Mouse (Mus musculus) brain, adult 2 months (tissue): Measurements from ENCODE around the gene Sfxn2.

ENCODE experiments used
- DNase-seq: peaks from one replicate; pipeline ENCODE4 v3.0.0; 2011; ENCODE audit warnings: low read depth, low spot score

Sfxn2 gene

DNA sequence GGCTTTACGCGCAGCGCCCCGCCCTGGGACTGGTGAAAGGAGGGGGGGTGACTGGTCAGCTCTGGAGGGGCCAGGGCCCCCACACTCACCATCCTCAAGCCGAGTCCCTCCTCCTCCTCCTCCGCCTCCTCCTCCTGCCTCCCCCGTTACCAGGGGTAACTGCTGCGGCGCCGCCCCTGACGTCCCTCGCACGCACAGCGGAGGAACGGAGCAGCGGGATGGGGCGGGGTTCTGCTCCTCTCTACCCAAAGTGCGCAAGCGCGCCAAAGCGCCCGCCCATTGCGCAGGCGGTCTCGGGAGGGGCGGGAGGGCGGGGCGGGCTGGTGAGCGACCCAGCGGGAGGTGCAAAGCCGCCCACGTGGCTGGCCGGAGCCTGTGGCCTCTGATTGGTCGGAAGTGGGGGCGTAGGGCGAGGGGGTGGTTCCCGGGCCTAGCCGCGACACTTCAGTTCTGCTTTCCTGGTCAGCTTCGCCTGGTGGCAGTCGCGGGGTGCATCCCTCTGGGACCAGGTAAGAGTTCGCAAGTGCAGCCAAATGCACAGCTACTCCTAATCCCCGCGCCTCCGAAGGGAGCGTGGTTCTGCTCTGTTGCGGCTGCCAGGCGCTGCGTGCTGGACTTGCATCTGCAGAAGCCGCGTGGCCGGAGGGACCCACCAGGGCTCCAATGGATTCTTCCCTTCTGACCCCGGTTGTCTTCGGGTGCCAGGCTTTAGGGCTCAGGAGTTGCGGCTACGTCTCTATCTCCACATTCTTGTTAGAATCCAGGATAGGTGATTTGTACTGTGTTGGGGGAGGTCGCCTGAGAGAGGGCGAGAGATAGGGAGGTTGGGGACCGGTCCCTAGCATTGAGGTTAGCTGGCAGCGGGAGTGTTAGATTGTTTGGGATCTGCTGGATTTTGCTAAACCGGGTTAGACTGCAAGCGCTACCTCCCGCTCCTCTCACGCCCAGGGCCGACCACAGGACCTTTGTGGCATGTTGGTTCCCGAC, at the start of gene Sfxn2, which contains the start of gene Arl3:
Gene Sfxn2, plus strand, starts transcription at position 415 of the 987 bp plus-strand sequence.
Gene Arl3, minus strand, starts transcription at position 248 of the 987 bp plus-strand sequence.
- DNase-seq = peak; percentile 98

DNA sequence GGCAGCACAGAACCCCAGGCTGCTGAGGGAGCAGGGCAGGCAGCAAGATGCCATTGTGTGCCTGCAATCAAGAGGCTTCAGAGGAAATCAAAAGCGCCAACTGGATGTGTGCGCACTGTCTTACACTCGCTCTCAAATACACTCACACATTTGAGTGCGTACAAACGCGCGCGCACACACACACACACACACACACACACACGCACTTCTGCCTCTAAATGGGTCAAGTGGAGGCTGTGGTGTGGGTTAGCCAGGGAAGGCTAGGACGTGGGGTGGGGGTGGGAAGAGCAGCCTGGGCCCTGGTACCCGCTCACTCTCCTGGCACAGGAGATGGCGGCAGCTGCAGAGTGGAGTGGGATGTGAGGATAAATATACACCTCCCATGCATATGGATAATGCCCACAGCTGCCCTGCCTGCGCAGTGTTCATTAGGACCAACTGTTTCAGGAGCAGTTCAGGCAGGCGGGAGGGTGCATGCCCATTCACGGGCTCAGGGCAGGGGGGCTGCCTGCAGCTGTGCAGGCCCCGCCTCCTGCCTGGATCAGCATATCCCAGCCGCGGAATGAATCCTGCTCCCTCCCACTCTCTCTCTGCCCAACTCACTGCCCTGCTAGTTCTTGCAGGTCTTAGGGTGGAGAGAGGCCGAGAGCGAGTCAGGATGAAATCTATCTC, 49.5 kb upstream of the Sfxn2 start:
- DNase-seq = peak; percentile 92

DNA sequence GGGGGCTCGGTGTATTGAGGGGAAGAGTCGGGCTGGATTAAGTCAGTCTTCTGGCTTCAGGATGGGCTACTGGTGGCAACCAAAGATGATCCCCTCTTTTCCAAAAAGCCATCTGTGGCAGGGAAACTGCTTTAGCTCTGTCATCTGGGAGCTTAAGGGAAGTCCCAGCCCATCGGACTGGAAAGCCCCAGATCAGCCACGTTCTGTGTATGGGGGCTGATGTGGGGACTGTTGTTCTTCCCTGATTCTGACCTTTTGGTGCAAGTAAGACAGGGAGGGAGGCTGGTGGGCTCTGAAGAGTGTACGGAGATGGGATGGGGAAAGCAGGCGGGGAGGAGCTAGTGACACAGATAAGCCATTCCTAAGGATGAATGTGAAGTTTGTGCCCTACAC, 49.0 kb upstream of the Sfxn2 start:
- no peak for DNase-seq

DNA sequence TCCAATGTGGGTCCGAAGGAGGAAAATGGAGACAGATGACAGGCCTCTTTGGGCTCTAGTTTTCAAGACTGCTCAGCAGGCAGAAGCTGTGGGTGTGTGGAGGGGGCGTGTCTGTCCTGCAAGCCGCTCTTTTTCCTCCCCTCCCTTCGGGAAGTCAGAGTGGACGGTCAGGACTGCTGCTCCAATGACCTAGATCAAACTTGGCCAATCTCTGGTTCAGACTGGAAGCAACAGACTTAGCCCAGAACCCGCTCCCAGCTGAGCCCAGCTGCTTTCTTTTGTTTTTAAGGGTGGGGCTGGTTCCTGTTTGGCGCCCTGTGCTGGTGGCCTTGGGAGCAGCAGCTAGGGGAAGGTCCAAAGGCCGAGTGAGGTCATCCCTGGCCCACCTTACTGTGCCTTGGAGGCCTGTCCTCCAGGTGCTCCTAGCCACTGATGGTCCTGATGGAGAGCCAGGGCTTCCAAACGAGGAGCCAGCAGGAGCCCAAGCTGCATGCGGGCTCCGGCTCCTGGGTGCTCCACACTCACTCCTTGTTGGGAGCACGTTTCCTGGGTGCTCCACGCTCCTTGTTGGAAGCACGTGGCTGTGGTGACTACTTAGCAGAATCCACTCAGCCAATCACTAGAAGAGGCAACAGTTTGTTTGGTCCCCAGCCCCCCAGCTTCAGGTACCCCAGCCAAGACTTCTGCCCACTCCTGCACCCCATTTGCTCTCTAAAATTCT, 48.4 kb upstream of the Sfxn2 start:
- DNase-seq = peak; percentile 62

DNA sequence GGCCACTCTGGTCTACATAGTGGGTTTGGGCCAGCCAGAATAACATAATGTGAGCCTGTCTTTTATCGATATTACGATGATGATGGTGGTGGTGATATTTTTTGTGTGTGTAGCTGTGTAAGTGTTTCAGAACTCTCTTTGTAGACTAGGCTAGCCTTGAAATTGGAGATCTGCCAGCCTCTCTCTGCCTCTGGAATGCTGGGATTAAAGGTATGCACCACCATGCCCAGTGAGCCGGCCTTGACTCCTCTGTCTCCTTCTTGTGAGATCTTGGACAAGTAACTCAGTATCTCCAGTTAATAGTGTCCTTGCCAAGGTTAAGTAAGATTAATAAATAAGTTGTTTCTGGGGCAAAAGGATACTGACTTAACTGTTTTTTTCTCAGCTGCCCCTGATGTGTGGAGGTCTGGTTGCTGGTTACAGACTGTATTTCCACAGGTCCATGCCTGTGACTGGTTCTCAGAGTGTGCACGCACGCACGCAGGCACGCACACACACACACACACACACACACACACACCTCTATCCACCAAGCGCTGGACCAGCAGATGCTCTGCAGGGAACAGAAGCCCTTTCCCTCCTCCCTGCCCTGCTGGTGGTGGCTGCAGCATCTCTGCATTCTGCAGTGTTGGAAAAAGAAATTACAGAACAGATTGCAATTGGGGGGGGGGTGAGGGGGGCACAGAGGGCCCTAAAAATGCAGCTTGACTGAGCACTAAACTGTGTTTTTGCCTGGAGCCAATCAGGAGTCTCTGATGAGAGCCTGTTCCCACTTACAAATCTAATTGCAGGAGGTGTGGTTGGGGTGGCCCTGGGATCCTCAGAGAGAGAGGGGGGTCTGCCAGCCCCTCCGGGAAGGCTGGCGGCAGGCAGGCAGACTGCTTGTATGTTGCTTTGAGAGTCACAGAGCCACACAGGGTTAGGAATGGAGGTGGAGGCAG, 47.2 kb upstream of the Sfxn2 start:
- DNase-seq = no peak

DNA sequence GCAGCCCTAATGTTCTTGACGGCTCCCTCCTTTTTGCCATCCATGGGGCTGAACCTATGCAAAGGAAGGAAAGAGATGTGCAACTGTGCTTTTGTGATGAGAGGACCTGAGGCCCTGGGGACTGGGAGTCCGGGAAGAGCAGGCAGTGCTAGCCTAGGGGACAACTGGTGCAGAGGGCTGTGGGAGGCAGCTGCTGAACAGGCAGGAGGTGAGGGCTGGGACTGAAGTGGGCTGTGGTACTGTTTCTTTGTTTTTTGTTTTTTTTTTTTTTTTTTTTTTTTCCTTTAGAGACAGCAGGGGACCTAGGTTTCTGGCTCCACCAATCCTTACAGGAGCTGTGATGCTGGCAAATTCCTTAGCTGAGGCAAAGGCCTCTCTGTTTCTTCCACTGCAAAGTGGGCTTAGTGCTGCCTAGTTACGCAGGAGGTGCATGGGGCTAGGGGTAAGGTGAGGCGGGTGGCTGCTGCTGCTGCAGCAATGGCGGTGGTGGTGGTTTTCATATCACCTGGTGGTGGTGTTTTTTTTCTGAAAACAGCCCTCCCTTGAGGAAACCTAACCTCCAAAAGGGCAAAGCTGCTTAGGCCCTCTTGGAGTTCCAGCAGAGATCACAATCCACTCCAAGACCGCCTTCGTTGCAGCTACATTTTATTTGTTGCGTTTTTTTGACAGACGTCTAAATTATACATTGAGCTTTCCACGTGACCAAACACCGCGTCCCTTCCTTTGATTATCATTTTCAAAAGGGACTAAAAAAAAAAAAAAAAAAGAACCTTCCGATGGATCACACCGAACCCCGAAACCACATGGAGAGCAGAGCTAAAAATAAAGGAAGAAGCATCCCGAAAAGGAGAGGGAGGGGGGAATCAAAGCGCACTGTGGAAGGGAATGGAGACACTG, 45.3 kb upstream of the Sfxn2 start:
- DNase-seq = no peak

DNA sequence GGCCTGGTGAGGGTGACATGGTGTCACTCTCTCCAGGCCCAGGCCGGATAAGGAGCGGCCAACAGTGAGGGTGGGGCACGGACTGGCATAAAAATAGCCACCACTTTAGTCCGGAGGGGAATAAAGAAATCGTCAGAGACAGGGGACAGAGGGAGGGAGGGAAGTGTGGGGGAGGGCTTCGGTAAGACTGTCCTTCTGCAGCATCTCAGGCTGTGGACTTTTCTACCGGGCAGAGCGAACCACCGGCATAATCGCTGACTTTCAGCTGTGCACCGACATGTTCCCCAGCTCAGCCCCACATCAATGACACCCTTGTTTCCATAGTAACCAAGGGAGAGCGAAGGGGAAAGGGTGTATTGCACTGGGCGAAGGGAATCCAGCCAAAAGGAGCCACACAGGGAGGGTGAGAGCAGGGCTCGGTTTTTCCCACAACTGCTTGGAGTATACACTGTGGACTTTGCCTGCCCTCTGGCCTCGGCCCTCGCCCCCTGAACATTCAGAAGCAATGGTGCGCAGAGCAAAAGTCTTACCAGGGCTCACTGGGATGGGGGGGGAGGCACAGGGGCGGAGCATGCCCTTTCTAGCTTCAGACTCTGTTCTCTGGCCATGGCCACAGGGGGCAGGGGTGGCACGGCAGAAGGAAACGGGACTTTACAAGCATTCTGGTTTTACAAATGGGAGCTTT, 44.5 kb upstream of the Sfxn2 start:
- DNase-seq = peak; percentile 88

DNA sequence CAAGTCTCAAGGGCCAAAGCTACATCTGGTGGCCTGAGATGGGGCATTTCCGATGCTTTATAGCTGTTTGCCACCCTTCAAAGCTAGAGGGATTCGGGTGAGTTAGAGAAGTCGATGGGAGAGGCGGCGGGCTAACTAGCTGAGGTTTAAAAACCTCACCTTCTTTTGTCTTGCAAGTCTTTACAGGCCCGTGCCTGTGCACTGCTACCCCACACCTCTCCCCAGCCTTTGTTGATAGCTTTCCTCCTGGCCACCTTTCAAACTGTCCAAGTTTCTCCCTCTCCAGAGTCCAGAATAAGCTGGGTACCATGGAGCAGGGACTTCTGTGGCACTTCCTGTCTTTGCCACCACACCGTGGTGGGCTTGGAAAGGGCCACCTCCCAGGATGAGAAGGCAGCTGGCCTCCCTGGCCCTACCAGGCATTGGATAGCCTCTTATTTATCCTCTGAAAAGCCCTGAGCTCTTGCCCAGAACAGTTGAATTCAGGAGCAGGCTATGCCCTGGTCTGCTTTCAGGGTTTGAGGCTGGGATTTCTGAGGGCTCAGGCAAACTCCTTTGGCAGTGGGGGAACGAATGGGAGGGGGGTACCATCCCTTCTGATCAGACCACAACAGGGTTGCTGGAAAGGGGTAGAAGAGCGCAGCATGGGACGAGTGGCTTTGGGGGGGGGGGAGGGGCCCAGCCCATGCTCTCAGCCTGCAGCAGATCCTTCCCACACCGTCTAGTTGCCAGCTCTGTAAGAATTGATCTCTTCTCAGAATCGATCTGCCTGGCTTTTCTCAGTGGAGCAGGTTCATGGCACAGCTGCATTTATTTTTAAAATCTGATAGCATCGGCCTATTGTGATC, 43.3 kb upstream of the Sfxn2 start:
- DNase-seq = no peak

DNA sequence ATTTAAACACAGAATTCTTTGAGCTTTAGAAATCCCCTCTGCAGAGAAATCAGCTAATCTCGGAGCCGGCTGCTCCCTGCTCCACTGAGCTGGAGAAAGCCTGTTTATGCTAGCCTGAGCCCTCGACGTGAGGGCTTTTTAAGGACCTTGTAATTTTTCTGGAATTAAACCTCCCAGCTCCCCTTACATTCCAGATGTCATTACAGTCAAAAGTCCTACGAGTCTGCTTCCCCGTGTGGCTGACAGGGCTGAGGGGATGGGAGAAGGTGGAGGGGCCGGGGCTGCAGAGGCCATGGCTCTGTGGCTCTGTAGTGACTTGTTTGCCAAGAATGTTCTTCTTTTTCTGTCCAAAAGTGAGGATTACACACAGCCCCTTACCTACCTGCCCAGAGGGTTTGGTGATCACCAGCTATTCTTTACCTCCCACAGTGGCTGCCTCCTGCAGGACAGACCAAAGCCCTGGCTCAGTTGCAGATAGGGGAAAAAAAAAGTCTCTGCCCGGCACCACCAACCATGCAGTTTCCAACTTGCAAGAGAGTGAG, 42.6 kb upstream of the Sfxn2 start:
- no peak for DNase-seq

DNA sequence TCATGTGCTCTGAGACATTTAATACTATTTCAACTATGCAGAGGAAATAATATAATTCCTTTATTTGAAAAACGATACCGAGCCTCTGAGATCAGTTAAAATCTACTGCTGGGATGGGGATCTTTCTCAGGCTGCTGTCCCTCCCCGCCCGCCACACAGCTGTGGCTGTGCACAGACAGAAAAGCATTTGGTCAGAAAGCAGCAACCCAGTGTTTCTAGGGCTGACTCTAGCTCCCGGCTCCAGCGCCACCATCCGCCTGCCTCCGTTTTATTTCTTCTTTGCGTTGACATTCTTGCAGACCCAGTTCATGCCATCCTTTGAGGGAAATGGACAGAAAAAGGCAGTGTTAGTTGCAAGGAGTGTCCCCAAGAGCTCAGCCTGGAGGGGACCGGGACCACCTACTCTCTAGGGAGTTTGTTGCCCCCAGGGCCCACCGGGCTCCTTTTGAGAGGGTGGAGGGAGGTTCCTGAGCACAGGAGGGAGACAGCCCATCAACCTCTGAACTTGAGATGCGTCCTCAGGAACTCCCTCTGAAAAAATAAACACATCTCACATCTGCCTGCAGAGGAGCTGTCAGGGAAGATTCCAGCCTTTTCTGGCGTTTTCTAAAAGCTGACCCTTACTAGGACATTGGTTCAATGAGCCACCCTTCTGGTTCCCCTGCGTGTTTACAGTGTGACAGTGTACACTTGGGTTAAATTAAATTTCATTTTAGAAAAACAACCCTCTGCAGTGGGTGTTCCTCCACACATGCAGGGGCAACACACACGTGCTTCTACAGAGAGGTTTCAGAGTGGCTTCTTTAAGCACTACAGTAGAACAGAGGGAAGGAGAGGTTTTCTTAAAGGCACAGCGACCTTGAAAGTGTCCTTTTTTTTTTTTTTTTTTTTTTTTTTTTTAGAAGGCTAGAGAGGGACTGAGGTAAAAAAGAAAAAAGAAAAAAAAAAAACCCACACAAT, 41.8 kb upstream of the Sfxn2 start:
- DNase-seq = peak; percentile 73

DNA sequence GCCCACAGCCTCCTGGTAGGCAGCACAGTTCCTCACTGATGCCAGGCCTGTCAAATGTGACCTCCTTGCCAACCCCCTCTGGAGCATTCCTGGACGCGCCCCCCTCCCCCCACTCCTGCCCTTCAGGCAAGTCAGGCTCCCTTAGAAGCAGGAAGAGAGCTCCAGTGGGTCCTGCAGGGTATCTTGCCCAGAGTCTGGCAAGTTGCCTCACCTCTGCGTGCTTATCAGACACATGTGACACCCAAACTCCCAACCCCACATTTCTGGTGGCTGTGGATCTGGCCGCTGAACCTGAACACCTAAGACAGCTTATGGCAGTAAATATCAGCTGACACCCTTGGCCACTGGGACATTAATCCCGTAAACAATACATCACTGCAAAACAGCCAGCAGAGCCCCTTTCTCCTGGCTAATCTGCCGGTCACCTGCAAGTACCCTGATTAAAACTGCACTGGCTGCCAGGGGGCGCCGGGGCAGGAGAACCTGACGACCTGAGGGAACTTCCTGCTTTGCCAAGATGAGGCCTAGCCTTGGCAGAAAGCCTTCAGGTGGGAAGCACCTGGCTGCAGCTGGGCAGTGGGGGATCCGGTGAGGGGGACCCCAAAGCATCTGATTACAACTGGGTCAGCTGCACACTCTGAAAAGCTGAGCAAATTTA, 41.0 kb upstream of the Sfxn2 start:
- no peak for DNase-seq

DNA sequence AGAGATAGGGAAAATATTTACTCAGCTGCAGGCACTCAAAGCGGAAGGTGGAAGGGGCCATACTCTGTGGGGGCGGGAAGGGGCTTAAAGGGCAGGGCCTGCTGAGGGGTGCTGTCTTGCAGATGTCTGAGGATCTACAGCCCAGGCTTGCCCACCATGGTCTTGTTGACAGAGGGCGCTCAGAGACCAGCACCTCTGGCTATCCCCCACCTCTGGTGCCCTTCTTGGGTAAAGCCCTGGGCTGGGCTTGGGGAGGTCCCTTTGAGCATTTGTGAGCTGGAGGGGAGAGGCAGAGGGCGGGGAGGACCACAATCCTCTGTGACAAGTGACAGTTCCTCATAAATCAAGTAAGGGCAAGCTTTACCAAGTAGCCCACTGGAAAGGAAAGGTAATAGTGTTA, 40.1 kb upstream of the Sfxn2 start:
- no peak for DNase-seq

DNA sequence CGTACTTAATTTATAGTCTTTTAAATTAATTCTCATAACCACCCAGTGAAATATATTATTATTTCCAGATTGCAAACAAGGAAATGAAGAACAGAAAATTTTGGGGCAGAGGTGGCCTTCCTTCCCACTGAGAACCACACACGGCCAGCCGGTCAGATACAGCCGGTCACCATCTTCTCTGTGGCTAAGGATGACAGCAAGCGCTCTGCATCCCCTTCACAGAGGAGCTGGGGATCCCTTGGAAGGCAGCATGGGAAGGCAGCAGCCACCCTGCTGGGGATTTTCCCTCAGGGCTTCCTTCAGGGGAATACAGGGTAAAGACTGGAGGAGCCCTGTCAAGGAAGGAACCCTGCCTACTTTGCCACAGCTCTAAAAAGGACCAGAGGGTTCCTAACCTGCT, 39.6 kb upstream of the Sfxn2 start:
- DNase-seq = no peak

DNA sequence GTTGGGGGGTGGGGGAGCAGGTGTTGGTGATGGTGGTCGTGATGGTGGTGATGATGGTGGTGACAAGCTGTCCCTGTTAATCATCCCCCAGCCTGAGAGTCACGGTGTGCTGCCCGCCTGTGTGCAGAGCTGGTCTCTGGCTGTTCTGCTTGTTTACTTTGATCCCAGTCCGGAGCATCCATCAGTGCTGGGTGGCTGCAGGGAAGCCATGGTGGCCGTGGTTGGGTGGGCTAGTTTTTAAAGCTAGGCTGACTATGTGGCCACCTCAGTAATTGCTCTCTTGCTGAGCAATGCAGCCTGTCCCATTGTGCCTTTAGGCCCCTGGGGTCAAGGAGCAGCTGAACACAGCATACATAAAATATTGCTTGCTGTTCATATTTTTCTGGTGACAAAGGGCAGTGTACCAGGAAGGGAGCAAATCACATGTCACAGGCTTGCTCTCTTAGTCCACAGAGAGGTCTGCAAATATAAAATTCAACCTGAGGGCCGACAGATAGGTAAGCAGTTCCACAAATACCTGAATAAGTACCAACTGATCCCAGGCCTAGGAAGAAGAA, 38.5 kb upstream of the Sfxn2 start:
- no peak for DNase-seq

DNA sequence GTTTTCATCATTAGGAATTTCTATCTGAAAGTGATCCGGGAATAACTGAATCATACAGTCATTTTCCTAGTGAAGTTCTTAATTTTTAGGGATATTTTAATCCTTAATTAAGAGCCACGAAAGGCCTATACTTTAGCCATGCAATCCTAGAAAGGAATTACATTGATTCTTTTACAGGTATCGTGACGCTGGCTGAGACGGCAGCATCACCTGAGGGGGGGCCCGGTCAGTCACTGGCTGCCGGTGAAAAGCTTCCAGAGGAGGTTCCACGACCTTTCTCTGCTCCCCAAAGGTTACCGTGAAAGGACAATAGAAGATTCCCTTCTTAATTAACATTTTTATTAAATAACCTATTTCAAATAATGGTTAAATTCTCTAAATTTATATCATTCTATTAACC, 35.8 kb upstream of the Sfxn2 start:
- DNase-seq = no peak

DNA sequence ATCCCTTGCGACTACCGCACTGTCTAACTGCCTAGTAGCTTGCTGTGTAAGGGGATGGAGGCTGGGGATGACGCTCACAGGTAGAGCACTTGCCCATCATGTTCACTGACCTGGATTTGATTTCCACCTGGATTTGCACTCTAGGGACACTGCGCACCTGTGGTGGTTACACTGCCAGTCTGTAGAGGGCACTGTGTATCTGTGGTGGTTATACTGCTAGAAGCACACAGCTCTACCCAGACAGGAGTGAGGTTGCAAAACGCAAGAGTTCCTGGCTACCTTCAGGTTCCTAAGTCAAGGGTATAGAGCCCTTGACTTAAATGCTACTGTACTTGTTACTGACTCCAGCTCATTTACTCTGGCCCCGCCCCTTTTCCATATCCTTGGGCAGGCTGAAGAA, 35.0 kb upstream of the Sfxn2 start:
- DNase-seq = no peak
